Mouse (Mus musculus) heart, embryonic 15.5 days (tissue): ENCODE measurements around the gene Serinc5. TPM values are rescaled to one million over a fixed set of nuclear protein-coding genes. Genes with fewer than 3 reads are reported as not detected.

ENCODE experiments used
- ATAC-seq: fragments of 200-750 bp; cut with Nextera tagmentation; replicated peaks from 2 replicates; pipeline ENCODE4 v1.8.0; 2017; ENCODE audit warnings: low read depth, moderate TSS enrichment; ENCODE audit not compliant: insufficient number of reproducible peaks, insufficient read depth, low FRiP score
- H3K27ac ChIP-seq: fragments of 300-500 bp; sonication (generic); 2 replicates; pipeline ENCODE4 v1.5.1; 2015; ENCODE audit warnings: mild to moderate bottlenecking, inconsistent platforms
- H3K27me3 ChIP-seq: fragments of 300-500 bp; sonication (generic); 2 replicates; pipeline ENCODE4 v1.6.1; 2015; ENCODE audit warnings: inconsistent platforms
- H3K36me3 ChIP-seq: fragments of 300-500 bp; sonication (generic); 2 replicates; pipeline ENCODE4 v1.6.1; 2015; ENCODE audit warnings: mild to moderate bottlenecking, inconsistent platforms
- H3K4me1 ChIP-seq: fragments of 300-500 bp; sonication (generic); replicated peaks from 2 replicates; pipeline ENCODE4 v1.6.1; 2015; ENCODE audit warnings: inconsistent platforms
- H3K4me2 ChIP-seq: fragments of 300-500 bp; sonication (generic); 2 replicates; pipeline ENCODE4 v1.6.1; 2015; ENCODE audit warnings: inconsistent platforms, mild to moderate bottlenecking, moderate library complexity
- H3K4me3 ChIP-seq: fragments of 300-500 bp; sonication (generic); 2 replicates; pipeline ENCODE4 v1.5.1; 2015; ENCODE audit warnings: mild to moderate bottlenecking, inconsistent platforms
- H3K9ac ChIP-seq: fragments of 300-500 bp; sonication (generic); 2 replicates; pipeline ENCODE4 v1.6.1; 2015; ENCODE audit warnings: mild to moderate bottlenecking, inconsistent platforms
- H3K9me3 ChIP-seq: fragments of 300-500 bp; sonication (generic); replicated peaks from 2 replicates; pipeline ENCODE4 v1.6.1; 2016; ENCODE audit warnings: inconsistent platforms
- WGBS: fragments of 180-500 bp; shearing (Covaris S2); methylation state at CpG from one replicate; pipeline ENCODE4 v1.1.7; 2015; ENCODE audit warnings: mixed read lengths; 5-methylcytosine and 5-hydroxymethylcytosine counted together
- polyA plus RNA-seq: library from polyadenylated mRNA; unstranded; fragments of >200 nt; fragmentation: Nextera tagmentation; extraction: Ambion mirVana; gene quantifications from 2 replicates; pipeline ENCODE4 v1.2.1, GENCODE M21; 2015

The Serinc5 gene
- polyA plus RNA-seq, 1 experiment from 2014 or later, result 9.6 TPM

DNA sequence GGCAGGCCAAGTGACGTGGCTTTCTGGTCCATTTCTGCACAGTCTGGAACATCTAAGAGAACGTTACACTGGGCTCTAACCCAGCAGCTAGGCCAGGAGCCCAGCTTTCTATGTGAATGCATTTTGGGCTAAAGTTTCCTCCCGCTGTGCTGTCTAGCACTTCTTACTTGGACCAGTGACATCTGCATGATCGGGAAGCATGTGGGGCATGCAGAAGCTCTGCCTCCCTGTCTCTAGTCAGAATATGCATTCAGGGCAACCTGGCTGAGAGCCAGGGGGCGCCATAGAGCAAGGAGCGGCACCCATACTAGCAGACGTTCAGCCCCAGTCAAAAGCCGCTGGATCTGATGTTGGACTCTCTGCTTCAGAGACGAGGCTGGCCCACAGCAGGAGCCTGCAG, 122.4 kb downstream of the Serinc5 start:
- Histone ChIP-seq H3K27ac (no peak overlapping the region), H3K36me3 (no peaks in the 10 kb centered on the region), H3K9me3 (no peaks in the 10 kb centered on the region), H3K27me3 (no peaks in the 10 kb centered on the region), H3K4me3 (no peak overlapping the region), H3K4me2 (no peak overlapping the region), H3K9ac (no peak overlapping the region), H3K4me1 (peaks cover 7% of the 10 kb centered on the region)
- ATAC-seq, result no peak
- 39% methylated on average over 9 of the region's 9 CpGs for WGBS

DNA sequence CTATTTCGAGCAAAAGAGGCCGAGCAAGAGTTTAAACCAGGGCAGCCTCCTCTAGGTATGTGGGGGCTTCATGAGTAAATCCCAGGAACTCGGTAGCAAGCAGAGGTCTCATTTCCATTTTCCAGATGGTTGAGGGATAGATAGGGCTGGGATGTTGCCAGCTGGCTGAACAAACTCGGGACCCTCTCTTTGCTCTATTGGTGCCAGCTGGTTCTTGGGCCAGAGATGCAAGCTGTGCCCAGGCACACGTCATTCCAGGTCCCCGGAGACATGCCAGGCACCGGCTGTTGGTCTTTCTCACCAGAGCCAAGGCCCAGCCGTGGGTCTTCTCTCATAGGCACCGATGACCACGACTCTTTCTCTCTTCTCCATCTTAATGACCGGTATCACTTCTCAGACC, 122.8 kb downstream of the Serinc5 start:
- no peak for ATAC-seq
- Histone ChIP-seq H3K9ac (no peak overlapping the region), H3K27me3 (no peaks in the 10 kb centered on the region), H3K4me2 (no peak overlapping the region), H3K27ac (no peak overlapping the region), H3K4me3 (no peak overlapping the region), H3K4me1 (peaks cover 7% of the 10 kb centered on the region), H3K36me3 (no peaks in the 10 kb centered on the region), H3K9me3 (no peaks in the 10 kb centered on the region)
- 83% methylated on average over 11 of the region's 11 CpGs for whole genome bisulfite sequencing

DNA sequence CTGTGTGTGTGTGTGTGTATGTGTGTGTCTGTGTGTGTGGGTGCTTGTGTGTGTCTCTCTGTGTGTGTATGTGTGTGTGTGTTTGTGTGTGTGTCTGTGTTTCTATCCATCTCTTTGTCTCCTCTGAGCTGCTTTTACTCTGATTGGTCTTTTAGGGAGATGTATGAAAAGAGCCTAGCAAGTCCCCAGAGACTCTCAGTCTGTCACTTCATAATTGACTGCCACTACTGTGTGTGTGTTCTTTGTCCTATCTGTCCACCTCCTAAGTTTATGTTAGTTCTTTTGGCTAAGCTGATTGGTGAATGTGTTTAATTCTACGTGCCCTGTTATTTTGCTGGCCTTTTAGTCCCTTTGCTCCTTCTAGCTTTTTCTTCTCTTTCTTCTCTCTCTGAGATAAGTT, 124.8 kb downstream of the Serinc5 start:
- Histone ChIP-seq H3K36me3 (no peaks in the 10 kb centered on the region), H3K4me2 (no peak overlapping the region), H3K4me1 (peaks cover 3% of the 10 kb centered on the region; the same call in 1 of the 2 replicates), H3K27me3 (no peaks in the 10 kb centered on the region), H3K27ac (no peak overlapping the region), H3K9ac (no peak overlapping the region), H3K4me3 (no peak overlapping the region), H3K9me3 (no peaks in the 10 kb centered on the region)
- 69% methylated on average over 1 of the region's 1 CpGs for WGBS
- ATAC-seq, result no peak

GRCm38 (mm10) chr13:92736516-92737300, 125.8 kb downstream of the Serinc5 start:
- peaks cover 3% of the 10 kb centered on the region; the same call in 1 of the 2 replicates for H3K4me1 ChIP-seq
- H3K27me3 ChIP-seq, result no peaks in the 10 kb centered on the region
- H3K4me2 ChIP-seq, result no peak overlapping the region
- no peaks in the 10 kb centered on the region for H3K36me3 ChIP-seq
- ATAC-seq, result no peak
- 55% methylated on average over 11 of the region's 11 CpGs for WGBS
- H3K9ac ChIP-seq, result no peak overlapping the region
- H3K4me3 ChIP-seq, result no peak overlapping the region
- no peak overlapping the region for H3K27ac ChIP-seq
- H3K9me3 ChIP-seq, result no peaks in the 10 kb centered on the region

- Histone ChIP-seq H3K4me2 (no peak overlapping the region), H3K4me1 (0 out of 2 replicates have a peak, but pooled peaks cover 3% of the 10 kb centered on the region), H3K27ac (no peak overlapping the region), H3K9me3 (no peaks in the 10 kb centered on the region), H3K27me3 (no peaks in the 10 kb centered on the region), H3K36me3 (no peaks in the 10 kb centered on the region), H3K9ac (no peak overlapping the region), H3K4me3 (no peak overlapping the region)
- no peak for ATAC-seq
- 80% methylated on average over 3 of the region's 3 CpGs for WGBS
Observed at GRCm38 (mm10) chr13:92738821-92739220, 127.9 kb downstream of the Serinc5 start.

DNA sequence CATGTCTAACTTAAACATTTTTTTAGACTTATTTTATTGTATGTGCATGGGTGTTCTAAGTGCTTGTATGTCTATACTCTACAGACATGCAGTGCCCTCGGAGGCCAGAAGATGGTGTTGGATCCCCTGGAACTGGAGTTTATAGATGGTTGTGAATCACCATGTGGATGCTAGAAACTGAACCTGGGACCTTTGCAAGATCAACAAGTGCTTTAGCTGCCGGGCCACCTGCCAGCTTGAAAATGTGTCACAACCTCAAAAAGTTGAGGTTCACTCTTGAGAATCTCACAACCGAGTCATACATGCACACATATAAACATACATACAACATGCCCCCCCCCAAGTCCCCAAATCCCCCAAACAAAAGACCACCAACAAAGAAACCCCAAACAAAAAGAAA, 129.0 kb downstream of the Serinc5 start:
- Histone ChIP-seq H3K27ac (no peak overlapping the region), H3K9ac (no peak overlapping the region), H3K4me2 (no peak overlapping the region), H3K4me3 (no peak overlapping the region), H3K4me1 (0 out of 2 replicates have a peak, but pooled peaks cover 3% of the 10 kb centered on the region), H3K27me3 (no peaks in the 10 kb centered on the region), H3K9me3 (no peaks in the 10 kb centered on the region), H3K36me3 (no peaks in the 10 kb centered on the region)
- WGBS, result 91% methylated on average over 3 of the region's 3 CpGs
- ATAC-seq, result no peak

- no peak for ATAC-seq
- H3K9me3 ChIP-seq, result no peaks in the 10 kb centered on the region
- no peak overlapping the region for H3K27ac ChIP-seq
- WGBS, result 6% methylated on average over 2 of the region's 2 CpGs
- H3K9ac ChIP-seq, result no peak overlapping the region
- H3K36me3 ChIP-seq, result no peaks in the 10 kb centered on the region
- no peak overlapping the region for H3K4me2 ChIP-seq
- H3K4me3 ChIP-seq, result no peak overlapping the region
- H3K27me3 ChIP-seq, result no peaks in the 10 kb centered on the region
- 0 out of 2 replicates have a peak, but pooled peaks cover 3% of the 10 kb centered on the region for H3K4me1 ChIP-seq
Observed at GRCm38 (mm10) chr13:92740671-92741270, 129.9 kb downstream of the Serinc5 start.

- Histone ChIP-seq H3K4me2 (no peak overlapping the region), H3K27me3 (no peaks in the 10 kb centered on the region), H3K4me3 (no peak overlapping the region), H3K36me3 (no peaks in the 10 kb centered on the region), H3K9me3 (no peaks in the 10 kb centered on the region), H3K9ac (no peak overlapping the region), H3K27ac (no peak overlapping the region), H3K4me1 (0 out of 2 replicates have a peak, but pooled peaks cover 3% of the 10 kb centered on the region)
- WGBS, result 88% methylated on average over 4 of the region's 4 CpGs
- no peak for ATAC-seq
Observed at GRCm38 (mm10) chr13:92742886-92743285, 132.0 kb downstream of the Serinc5 start.

GRCm38 (mm10) chr13:92743337-92743736, 132.4 kb downstream of the Serinc5 start:
- H3K4me3 ChIP-seq, result no peak overlapping the region
- H3K36me3 ChIP-seq, result no peaks in the 10 kb centered on the region
- 51% methylated on average over 5 of the region's 5 CpGs for WGBS
- no peaks in the 10 kb centered on the region for H3K9me3 ChIP-seq
- H3K27me3 ChIP-seq, result no peaks in the 10 kb centered on the region
- ATAC-seq, result no peak
- 0 out of 2 replicates have a peak, but pooled peaks cover 3% of the 10 kb centered on the region for H3K4me1 ChIP-seq
- H3K9ac ChIP-seq, result no peak overlapping the region
- no peak overlapping the region for H3K27ac ChIP-seq
- no peak overlapping the region for H3K4me2 ChIP-seq

DNA sequence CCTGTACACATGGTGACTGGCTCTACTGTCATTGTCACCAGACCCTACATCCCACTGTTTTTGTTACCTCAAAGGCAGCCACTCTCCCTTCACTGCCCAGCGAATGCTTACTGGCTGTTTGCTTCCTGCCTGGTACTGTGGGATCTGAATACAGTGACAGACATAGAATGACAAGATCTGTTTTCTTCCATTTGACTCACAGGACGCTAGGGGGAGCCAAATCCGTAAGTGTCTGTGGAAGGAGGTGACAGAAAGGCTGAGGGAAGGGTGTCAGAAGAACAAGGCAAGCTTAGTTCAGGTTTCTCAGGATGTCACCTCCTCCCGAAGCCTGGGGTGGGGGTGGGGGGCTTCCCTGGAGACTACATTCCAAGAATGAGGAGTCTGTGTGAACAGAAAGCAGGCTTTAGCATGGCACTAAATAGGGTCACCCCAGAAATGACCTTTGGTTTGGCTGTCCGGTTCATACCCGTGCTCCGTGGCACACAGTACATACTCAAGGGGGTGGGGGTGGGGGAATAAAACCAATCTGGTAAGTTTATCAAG, 140.2 kb downstream of the Serinc5 start:
- ATAC-seq, result 0 out of 2 replicates have a peak, but pooled peaks have one; percentile 44
- H3K4me2 ChIP-seq, result peak overlapping the region; percentile 39
- H3K4me1 ChIP-seq, result peaks cover 10% of the 10 kb centered on the region; the same call in 1 of the 2 replicates
- no peak overlapping the region for H3K9ac ChIP-seq
- 15% methylated on average over 7 of the region's 7 CpGs for WGBS
- peak overlapping the region; percentile 69; the same call in 1 of the 2 replicates for H3K27ac ChIP-seq
- H3K27me3 ChIP-seq, result no peaks in the 10 kb centered on the region
- no peaks in the 10 kb centered on the region for H3K9me3 ChIP-seq
- no peaks in the 10 kb centered on the region for H3K36me3 ChIP-seq
- no peak overlapping the region for H3K4me3 ChIP-seq

DNA sequence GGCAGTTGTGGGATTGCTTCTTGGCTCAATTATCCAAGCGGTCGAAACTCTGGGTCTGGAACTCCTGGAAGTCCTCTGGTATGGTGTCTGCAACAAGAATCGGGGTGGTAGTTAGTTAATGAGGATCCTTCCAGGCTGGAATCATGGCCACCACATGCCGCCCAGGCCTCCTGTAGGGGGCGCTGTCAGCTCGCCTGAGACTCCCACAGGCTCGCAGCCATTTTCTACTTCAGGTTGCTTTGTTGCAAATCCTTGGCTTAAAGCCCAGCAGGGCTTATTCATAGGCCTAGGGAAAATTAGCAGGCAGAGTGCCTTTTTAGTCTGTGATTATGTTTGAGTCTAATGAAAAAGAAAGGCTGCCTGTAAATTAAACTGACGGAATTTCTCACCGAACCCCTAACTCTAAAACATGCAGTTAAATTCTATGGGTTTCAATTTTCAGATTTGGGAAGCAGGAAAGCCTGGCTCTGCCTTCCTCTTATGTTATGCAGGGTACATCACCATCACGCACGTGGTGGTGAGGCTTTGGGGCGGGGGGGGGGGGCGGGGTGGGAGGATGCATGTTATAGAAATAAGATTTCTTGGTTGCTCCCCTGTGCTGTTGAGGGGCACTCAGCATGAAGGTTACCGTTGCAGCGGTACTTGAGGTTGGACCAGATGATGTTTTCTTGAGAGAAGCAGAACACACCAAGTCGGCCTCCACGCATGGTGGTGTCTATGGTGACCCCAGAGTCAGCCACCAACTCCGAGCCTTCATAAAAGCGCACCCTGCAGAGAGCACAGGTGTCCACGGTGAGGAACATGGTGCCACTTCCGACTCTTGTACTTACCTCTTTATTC, 141.1 kb downstream of the Serinc5 start:
- peaks cover 12% of the 10 kb centered on the region; the same call in 1 of the 2 replicates for H3K4me1 ChIP-seq
- H3K4me2 ChIP-seq, result peak overlapping the region; percentile 39; the same call in 1 of the 2 replicates
- no peaks in the 10 kb centered on the region for H3K27me3 ChIP-seq
- H3K9me3 ChIP-seq, result no peaks in the 10 kb centered on the region
- WGBS, result 63% methylated on average over 21 of the region's 21 CpGs
- peak; percentile 72 for ATAC-seq
- H3K9ac ChIP-seq, result no peak overlapping the region
- no peaks in the 10 kb centered on the region for H3K36me3 ChIP-seq
- H3K27ac ChIP-seq, result peak overlapping the region; percentile 69
- H3K4me3 ChIP-seq, result no peak overlapping the region
